Mouse (Mus musculus) left cerebral cortex, adult 8-10 months (tissue): ENCODE measurements at regions not wholly inside any gene's neighbourhood (a gene's known extent, or its start where the extent isn't known, plus 50 kb on each side); places are given as distances from the start of the nearest gene placed in this dataset.
"Not testable (repeated sequence)": the region's sequence is repeated elsewhere in the genome, so short reads cannot be mapped to it uniquely, and the experiment has no call there.

Experiments used
- DNase-seq, 2 experiments: peaks; one replicate each; pipeline ENCODE4 v3.0.0; 2022; ENCODE audit warnings: low spot score in 2 of 2

DNA sequence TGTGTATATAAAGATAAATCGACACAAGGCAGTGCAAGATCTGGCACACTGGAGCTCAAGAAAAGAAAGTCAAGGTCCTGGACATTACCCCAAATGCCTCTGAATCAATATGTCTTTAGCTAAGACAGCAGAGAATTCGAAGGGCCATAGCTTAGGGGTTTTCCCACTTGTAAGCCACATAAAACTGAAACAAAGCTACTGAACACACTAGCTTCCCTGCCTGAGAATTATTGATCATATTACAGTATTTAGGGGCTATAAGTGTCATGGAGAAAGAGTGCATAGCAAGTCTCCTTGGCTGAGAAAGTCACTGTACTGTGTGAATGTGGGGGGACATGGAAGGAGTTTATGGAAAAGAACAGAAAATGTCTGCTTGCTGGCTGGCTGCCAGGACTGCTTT, 207.3 kb upstream of the Htr1f start:
- no peak for DNase-seq

DNA sequence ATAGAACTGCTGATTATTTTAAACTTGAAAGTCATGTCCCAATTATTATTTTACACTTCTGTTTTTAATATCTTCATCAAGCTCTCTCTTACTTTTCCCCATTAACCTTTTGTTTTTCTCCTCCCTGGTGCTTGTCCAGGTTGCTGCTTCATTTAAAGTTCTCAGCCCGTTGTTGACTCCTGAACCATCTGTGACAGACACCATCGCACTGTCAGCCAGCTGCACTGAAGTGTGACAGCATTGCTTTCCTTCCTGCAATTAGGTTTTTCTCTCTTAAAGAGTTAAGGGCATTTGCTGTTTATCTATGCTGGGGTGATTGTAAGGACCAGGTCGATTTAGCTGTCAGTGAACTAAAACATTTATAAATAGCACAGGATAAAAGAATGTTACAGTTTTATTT, 205.3 kb upstream of the Pou1f1 start:
- no peak for DNase-seq

GRCm38 (mm10) chr16:65332412-65332811, 187.9 kb upstream of the Pou1f1 start:
- DNase-seq = no peak

- peak in 1 of 2 experiments; percentile 9 for DNase-seq
Observed at GRCm38 (mm10) chr16:65339225-65339624, 181.1 kb upstream of the Pou1f1 start.

DNA sequence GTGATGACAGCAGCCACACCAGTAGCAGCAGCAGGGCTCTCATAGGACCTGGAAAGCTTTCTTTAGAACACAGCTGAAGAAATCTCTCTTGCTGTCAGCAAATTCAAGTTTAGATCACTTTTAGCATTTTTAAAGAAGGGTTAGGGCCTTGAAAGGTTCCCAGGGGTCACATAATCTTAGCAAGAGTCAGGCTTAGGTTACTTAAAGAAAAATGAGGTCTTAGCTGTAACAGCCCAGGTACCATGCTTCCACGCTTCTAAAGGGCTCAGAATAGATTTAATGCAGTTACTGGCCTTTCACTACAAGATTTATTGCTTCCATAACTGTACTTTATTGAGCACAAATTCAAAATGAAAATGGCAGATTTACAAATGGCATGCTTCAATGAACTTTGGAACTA, 160.4 kb upstream of the Pou1f1 start:
- DNase-seq = no peak

- no peak for DNase-seq
Observed at GRCm38 (mm10) chr16:65369271-65369670, 151.0 kb upstream of the Pou1f1 start.

DNA sequence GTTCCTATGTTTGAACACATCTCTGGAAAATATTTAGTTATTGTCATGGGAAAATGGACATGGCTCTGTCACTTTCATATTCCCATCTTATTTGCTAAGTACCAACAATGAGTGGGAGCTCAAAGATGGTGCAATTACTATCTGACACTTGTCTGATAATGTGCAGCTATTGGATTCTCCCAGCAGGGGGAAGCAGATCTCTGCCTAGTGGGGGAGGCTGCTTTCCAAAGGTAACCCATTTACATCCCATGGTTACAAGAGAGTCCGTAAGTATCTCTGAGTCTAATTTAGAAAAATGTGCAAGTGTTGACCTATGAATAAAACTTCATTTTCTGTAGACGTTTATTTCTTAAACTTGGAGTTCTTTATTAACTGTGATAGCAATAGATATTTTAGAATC, 149.4 kb upstream of the Pou1f1 start:
- no peak for DNase-seq

DNA sequence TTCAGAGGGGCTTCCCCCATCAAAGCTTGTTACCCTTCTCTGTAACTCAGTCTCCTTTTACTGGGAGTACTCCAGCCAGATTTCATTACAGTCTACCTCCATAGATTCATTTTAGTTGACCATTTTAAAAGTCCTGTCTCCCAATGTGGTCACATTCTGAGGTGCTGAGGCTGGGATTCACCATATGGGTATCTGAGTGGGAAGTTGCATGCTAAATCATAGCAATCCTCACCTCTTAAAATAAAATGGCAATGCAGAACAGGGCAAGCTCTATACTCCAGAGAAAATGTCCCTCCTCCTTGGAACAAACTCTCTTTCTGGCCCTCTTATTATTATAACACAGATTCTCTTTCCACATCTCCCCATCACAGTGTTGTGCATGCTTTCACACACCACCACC, 143.8 kb upstream of the Pou1f1 start:
- DNase-seq = no peak

DNA sequence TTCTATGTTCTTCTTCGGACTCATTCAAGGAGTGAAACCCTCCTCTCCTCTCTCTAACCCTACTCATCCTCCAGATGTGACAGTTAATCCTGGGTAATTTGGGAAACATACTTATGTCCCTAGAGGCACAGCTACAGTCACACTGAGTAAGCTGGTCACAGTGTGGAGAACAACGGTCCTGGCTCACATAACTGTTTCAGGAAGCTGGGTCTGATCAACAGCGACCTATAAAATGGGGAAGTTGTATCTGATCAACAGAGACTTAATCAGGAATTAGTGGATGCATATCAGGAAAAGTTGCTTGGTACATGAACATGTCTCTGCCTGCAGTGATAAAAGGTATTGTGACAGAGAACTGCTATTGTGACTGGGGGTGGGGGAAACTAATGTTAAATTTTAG, 142.0 kb upstream of the Pou1f1 start:
- no peak for DNase-seq

DNA sequence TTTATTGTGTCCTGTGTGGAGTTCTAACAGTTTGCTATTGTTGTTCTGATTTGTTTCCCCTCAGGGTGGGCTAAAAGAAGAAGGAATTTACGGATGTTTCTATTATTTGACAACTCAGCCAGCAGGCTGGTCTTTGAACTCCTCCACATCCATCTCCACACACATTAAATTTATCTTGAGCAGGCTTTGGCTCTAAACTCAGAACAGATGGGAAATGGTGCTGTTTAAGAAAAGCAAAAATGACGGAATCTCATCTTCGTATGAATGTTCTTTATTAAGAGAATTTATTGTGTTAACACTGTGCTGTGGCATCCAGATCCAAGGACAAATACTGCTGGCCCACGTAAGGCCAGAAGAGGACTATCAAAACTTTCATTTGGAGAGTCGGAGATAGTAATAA, 140.4 kb upstream of the Pou1f1 start:
- peak in 1 of 2 experiments; percentile 13 for DNase-seq

GRCm38 (mm10) chr16:65403926-65404648, 116.2 kb upstream of the Pou1f1 start:
- DNase-seq = no peak

- DNase-seq = no peak
Observed at GRCm38 (mm10) chr16:65404816-65405215, 115.5 kb upstream of the Pou1f1 start.

DNA sequence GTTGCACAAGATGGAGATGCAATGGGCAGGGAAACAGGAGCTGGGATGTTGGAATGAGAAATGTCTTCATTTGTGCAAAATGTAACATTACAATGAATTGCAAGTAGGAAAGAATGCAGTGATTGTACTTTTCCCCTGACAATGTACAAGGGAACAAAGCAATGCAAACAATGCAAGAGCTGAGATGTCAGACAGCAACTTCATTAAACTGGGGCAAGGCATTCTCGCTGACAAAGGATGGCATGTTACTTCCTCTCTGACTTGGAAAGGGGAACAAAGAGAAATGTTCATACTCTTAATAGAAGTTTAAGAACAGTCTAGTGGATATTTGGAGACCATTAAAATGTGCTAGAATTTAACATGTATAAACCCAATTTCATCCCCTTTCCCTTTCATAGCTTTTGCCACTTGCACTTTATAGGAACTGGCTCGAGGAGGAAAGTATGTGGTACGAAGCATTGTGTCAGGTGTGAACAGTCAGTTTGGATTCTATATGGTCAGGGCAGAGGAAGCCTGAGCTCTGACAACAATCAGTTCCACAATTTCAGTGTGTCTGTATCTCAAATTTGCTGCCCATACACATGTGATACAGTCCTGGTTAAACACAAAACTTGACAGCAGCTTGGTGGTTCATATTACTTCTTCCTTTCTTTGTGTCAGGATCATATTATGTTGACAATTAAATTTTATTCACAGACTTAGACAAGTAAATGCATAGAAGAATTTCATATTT, 114.3 kb upstream of the Pou1f1 start:
- no peak for DNase-seq

DNA sequence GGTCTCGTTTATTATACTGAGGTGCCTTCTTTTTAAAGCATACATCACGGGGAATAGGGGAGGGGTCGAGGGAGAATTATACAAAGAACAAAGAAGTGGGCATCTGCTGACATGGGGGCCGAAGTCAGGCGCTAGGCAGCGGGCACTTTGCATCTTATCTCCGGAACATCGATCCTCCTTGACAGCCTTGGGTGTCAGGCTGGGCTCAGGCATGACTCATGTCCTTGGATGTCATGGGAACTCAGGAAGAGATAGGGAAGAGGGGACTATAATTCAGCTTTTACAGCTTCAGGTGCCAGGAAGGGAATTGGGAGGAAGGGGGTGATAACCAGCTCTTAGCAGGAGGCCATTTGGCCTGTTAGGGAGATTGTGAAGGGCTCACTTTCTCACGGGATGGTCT, 88.3 kb upstream of the Pou1f1 start:
- DNase-seq = not testable (repeated sequence)

DNA sequence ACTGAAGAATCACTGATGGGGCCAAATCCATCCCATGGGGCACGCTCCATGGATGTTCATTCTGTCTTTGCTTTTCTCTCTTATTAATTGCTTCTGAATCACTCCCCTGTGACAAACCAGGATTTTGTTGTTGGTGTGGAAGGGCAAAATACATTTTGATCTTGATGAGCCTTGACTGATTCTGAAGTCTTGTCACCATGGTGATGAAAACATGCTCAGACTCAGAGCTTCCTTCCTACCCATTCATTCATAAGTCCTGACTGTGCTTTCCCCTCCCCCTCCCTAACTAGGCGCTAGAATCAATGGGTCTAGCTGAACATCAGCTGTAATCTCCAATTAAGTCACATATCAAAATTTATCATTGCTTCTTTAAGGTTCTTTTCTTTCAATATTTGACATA, 84.2 kb upstream of the Pou1f1 start:
- no peak for DNase-seq

- no peak for DNase-seq
Observed at GRCm38 (mm10) chr16:65441954-65442353, 78.4 kb upstream of the Pou1f1 start.

GRCm38 (mm10) chr16:65448810-65449209, 71.5 kb upstream of the Pou1f1 start:
- DNase-seq = no peak

DNA sequence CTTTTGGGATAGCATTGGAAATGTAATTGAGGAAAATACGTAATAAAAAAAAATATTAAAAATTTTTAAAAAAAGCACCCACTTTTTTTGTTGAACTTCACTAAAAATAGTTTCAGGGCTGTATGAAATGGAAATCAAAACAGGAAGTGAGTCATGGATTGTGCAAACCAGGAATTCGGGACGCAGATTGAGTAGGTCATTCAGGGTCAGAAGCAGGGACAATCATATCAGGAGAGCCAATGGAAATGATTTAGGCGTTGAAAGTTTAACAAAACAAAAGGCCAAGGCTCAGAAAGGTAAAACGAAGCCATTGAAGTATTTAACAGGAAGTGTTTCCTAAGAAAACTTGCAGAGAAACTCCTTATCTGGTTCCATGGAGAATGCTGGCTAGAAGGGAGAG, 69.6 kb upstream of the Pou1f1 start:
- DNase-seq = no peak

DNA sequence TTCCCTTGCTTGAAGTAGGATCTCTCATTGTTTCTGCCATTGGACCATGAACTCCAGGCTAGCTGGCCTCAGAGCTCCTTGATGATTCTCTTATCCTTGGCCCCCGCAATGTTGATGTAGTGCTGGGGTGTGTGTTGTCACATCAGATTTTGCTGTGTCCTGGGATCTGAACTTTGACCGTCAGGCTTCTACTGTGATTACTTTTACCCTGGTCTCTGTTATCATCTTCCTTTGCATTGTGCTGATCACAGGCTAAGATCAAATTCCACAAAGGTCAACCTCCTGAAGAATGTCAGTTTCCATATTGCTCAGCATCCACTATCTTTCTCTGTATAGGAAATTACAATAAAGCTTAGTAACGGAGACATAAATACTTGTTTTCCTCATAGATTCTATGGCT, 68.4 kb upstream of the Pou1f1 start:
- DNase-seq = no peak

DNA sequence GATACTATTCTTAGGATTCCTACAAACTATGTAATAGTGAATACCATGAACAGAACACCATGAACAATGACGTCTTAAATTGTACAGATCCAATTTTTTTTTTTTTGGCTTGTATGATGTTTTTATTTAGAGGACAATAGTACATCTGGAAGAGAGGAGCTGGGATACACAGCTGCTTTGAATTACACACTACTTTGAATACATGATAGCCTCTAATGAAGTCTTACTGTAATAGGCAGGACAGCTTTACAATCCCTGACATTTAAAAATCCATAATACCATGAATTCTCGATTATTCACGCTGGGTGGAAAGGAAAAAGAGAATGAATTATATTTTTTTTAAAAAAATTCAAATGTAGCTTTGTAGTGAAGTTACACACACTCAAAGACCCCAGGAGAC, 63.4 kb upstream of the Pou1f1 start:
- not testable (repeated sequence) for DNase-seq

- no peak for DNase-seq
Observed at GRCm38 (mm10) chr16:65458234-65458633, 62.1 kb upstream of the Pou1f1 start.

GRCm38 (mm10) chr16:65469681-65470080, 50.6 kb upstream of the Pou1f1 start:
- no peak for DNase-seq
